Mouse (Mus musculus) MEL (cell line): ENCODE measurements around the gene Dcdc2a. TPM values are rescaled to one million over a fixed set of nuclear protein-coding genes. Genes with fewer than 3 reads are reported as not detected.

Source experiments
- DNase-seq: peaks from one replicate; pipeline ENCODE4 v3.0.0; 2011; ENCODE audit warnings: low read depth, low spot score
- H3K27ac ChIP-seq: 2 replicates; pipeline ENCODE4 v1.5.1; 2012; ENCODE audit warnings: low read depth, mild to moderate bottlenecking, control low read depth, low read length, moderate library complexity; ENCODE audit not compliant: control insufficient read depth
- H3K27me3 ChIP-seq, 2 experiments: fragments of 150-350 bp in 1 of 2; sonication (generic) in 1 of 2; 2 replicates each; pipeline ENCODE4 v1.6.1; 2012; ENCODE audit warnings: low read length in 2 of 2, mild to moderate bottlenecking in 2 of 2, improper control_type of control experiment in 1 of 2, moderate library complexity in 1 of 2; ENCODE audit not compliant: insufficient read depth in 2 of 2, control insufficient read depth in 1 of 2
- H3K36me3 ChIP-seq, 2 experiments: 2 replicates each; pipeline ENCODE4 v1.6.1; 2012 to 2014; ENCODE audit warnings: low read length in 2 of 2, improper control_type of control experiment in 1 of 2, inconsistent platforms in 1 of 2, mild to moderate bottlenecking in 1 of 2; ENCODE audit not compliant: insufficient read depth in 2 of 2, control insufficient read depth in 1 of 2
- H3K4me1 ChIP-seq, 2 experiments: fragments of 150-350 bp in 1 of 2; sonication (generic) in 1 of 2; 2 replicates each; pipeline ENCODE4 v1.6.1; 2012; ENCODE audit warnings: low read length in 2 of 2, improper control_type of control experiment in 1 of 2, mild to moderate bottlenecking in 1 of 2; ENCODE audit not compliant: insufficient read depth in 2 of 2, control insufficient read depth in 1 of 2
- H3K4me3 ChIP-seq, 2 experiments: fragments of 150-350 bp in 1 of 2; sonication (generic) in 1 of 2; 2 replicates each; pipeline ENCODE4 v1.5.1; 2012; ENCODE audit warnings: low read depth in 2 of 2, low read length in 2 of 2, mild to moderate bottlenecking in 2 of 2, moderate library complexity in 2 of 2, control low read depth in 1 of 2, improper control_type of control experiment in 1 of 2; ENCODE audit not compliant: control insufficient read depth in 1 of 2, insufficient read depth in 1 of 2
- H3K79me2 ChIP-seq: 2 replicates; pipeline ENCODE4 v1.6.1; 2012; ENCODE audit warnings: mild to moderate bottlenecking, low read length, moderate library complexity; ENCODE audit not compliant: control insufficient read depth, poor library complexity, insufficient read depth
- H3K9ac ChIP-seq: 2 replicates; pipeline ENCODE4 v1.6.1; 2012; ENCODE audit warnings: low read depth, mild to moderate bottlenecking, control low read depth, low read length, moderate library complexity; ENCODE audit not compliant: control insufficient read depth, poor library complexity, severe bottlenecking
- H3K9me3 ChIP-seq: fragments of 150-350 bp; sonication (generic); replicated peaks from 2 replicates; pipeline ENCODE4 v1.6.1; 2012; ENCODE audit warnings: mild to moderate bottlenecking, low read length, improper control_type of control experiment, moderate library complexity; ENCODE audit not compliant: insufficient read depth
- CHD2 ChIP-seq: IDR thresholded peaks from 2 replicates; pipeline ENCODE4 v1.6.1; 2011; ENCODE audit warnings: low read length, improper control_type of control experiment
- CTCF ChIP-seq, 3 experiments: IDR thresholded peaks in 2 of 3; conservative IDR thresholded peaks in 1 of 3; 2 replicates each; pipeline ENCODE4 v1.5.1; 2011 to 2012; ENCODE audit warnings: low read length in 3 of 3, low read depth in 2 of 3, mild to moderate bottlenecking in 2 of 3, improper control_type of control experiment in 1 of 3, inconsistent platforms in 1 of 3, mixed read lengths in 1 of 3, moderate library complexity in 1 of 3; ENCODE audit not compliant: control insufficient read depth in 1 of 3, insufficient read depth in 1 of 3, poor library complexity in 1 of 3, severe bottlenecking in 1 of 3
- EP300 ChIP-seq, 2 experiments: IDR thresholded peaks; 2 replicates each; pipeline ENCODE4 v1.6.1; 2011; ENCODE audit warnings: improper control_type of control experiment in 2 of 2, low read length in 2 of 2, low read depth in 1 of 2, mild to moderate bottlenecking in 1 of 2
- GABPA ChIP-seq: IDR thresholded peaks from 2 replicates; pipeline ENCODE4 v1.6.1; 2012; ENCODE audit warnings: low read depth, mild to moderate bottlenecking, inconsistent platforms, low read length, improper control_type of control experiment, moderate library complexity
- HCFC1 ChIP-seq: IDR thresholded peaks from 2 replicates; pipeline ENCODE4 v1.6.1; 2012; ENCODE audit warnings: low read depth, mild to moderate bottlenecking, inconsistent platforms, low read length, improper control_type of control experiment, moderate library complexity
- JUND ChIP-seq: IDR thresholded peaks from 2 replicates; pipeline ENCODE4 v1.6.1; 2011; ENCODE audit warnings: low read depth, mild to moderate bottlenecking, improper control_type of control experiment, low read length
- MAFK ChIP-seq: IDR thresholded peaks from 2 replicates; pipeline ENCODE4 v1.6.1; 2011; ENCODE audit warnings: low read depth, mild to moderate bottlenecking, low read length, improper control_type of control experiment, borderline replicate concordance
- MAZ ChIP-seq: IDR thresholded peaks from 2 replicates; pipeline ENCODE4 v1.6.1; 2012; ENCODE audit warnings: low read depth, mild to moderate bottlenecking, inconsistent platforms, low read length, improper control_type of control experiment
- MEF2A ChIP-seq: IDR thresholded peaks from 2 replicates; pipeline ENCODE4 v1.6.1; 2014; ENCODE audit warnings: low read depth, mild to moderate bottlenecking, inconsistent platforms, low read length, improper control_type of control experiment; ENCODE audit not compliant: poor library complexity, insufficient replicate concordance, severe bottlenecking; ENCODE audit errors: extremely low read depth
- MYC ChIP-seq: IDR thresholded peaks from 2 replicates; pipeline ENCODE4 v1.6.1; 2011; ENCODE audit warnings: low read depth, mild to moderate bottlenecking, low read length, improper control_type of control experiment, moderate library complexity
- NRF1 ChIP-seq: IDR thresholded peaks from 2 replicates; pipeline ENCODE4 v1.6.1; 2014; ENCODE audit warnings: low read depth, mild to moderate bottlenecking, inconsistent platforms, low read length, improper control_type of control experiment, moderate library complexity; ENCODE audit not compliant: poor library complexity, insufficient read depth, severe bottlenecking
- POLR2A ChIP-seq, 2 experiments: IDR thresholded peaks; 2 replicates each; pipeline ENCODE4 v1.6.1; 2011 to 2012; ENCODE audit warnings: low read length in 2 of 2, mild to moderate bottlenecking in 2 of 2, control low read depth in 1 of 2, improper control_type of control experiment in 1 of 2, low read depth in 1 of 2, moderate library complexity in 1 of 2; ENCODE audit not compliant: control insufficient read depth in 1 of 2, insufficient read depth in 1 of 2, poor library complexity in 1 of 2
- POLR2AphosphoS5 ChIP-seq: IDR thresholded peaks from 2 replicates; pipeline ENCODE4 v1.6.1; 2012; ENCODE audit warnings: low read depth, borderline replicate concordance, mild to moderate bottlenecking, inconsistent platforms, low read length, moderate library complexity, mixed read lengths
- RAD21 ChIP-seq: IDR thresholded peaks from 2 replicates; pipeline ENCODE4 v1.6.1; 2011; ENCODE audit warnings: mild to moderate bottlenecking, low read depth, low read length, improper control_type of control experiment
- RCOR1 ChIP-seq: IDR thresholded peaks from 2 replicates; pipeline ENCODE4 v1.6.1; 2012; ENCODE audit warnings: low read depth, mild to moderate bottlenecking, inconsistent platforms, low read length, improper control_type of control experiment
- SIN3A ChIP-seq: IDR thresholded peaks from 2 replicates; pipeline ENCODE4 v1.6.1; 2012; ENCODE audit warnings: low read length, improper control_type of control experiment, inconsistent platforms
- UBTF ChIP-seq: IDR thresholded peaks from 2 replicates; pipeline ENCODE4 v1.6.1; 2012; ENCODE audit warnings: low read depth, mild to moderate bottlenecking, inconsistent platforms, low read length, improper control_type of control experiment, moderate library complexity, borderline replicate concordance; ENCODE audit not compliant: insufficient read depth
- USF2 ChIP-seq, 2 experiments: IDR thresholded peaks; 2 replicates each; pipeline ENCODE4 v1.6.1; 2011 to 2012; ENCODE audit warnings: improper control_type of control experiment in 2 of 2, low read length in 2 of 2, borderline replicate concordance in 1 of 2, inconsistent platforms in 1 of 2, low read depth in 1 of 2, mild to moderate bottlenecking in 1 of 2; ENCODE audit not compliant: insufficient read depth in 1 of 2
- ZC3H11A ChIP-seq: IDR thresholded peaks from 2 replicates; pipeline ENCODE4 v1.6.1; 2012; ENCODE audit warnings: low read depth, mild to moderate bottlenecking, inconsistent platforms, low read length, improper control_type of control experiment
- ZKSCAN1 ChIP-seq: IDR thresholded peaks from 2 replicates; pipeline ENCODE4 v1.6.1; 2012; ENCODE audit warnings: low read depth, mild to moderate bottlenecking, inconsistent platforms, low read length, improper control_type of control experiment, moderate library complexity
- ZMIZ1 ChIP-seq: IDR thresholded peaks from 2 replicates; pipeline ENCODE4 v1.6.1; 2012; ENCODE audit warnings: low read depth, mild to moderate bottlenecking, inconsistent platforms, low read length, improper control_type of control experiment, moderate library complexity
- ZNF384 ChIP-seq: IDR thresholded peaks from 2 replicates; pipeline ENCODE4 v1.6.1; 2012; ENCODE audit warnings: low read depth, mild to moderate bottlenecking, inconsistent platforms, low read length, improper control_type of control experiment
- polyA plus RNA-seq, 2 experiments: library from polyadenylated mRNA; stranded (reverse) in 1 of 2; unstranded in 1 of 2; fragments of >175 nt in 1 of 2; fragments of >200 nt in 1 of 2; gene quantifications; 2 replicates each; pipeline versions ENCODE4 v1.2.1 to v1.2.4; 2012; ENCODE audit warnings: low replicate concordance in 2 of 2, low read depth in 1 of 2; ENCODE audit not compliant: insufficient read length in 2 of 2, insufficient read depth in 1 of 2, missing spikeins in 1 of 2
- total RNA-seq: library from RNA; depleted of rRNA; stranded (reverse); fragments of 300-350 nt; gene quantifications from 2 replicates; pipeline ENCODE4 v1.2.3, GENCODE M21; 2012

Dcdc2a gene
- total and polyA plus RNA-seq, 3 experiments, result not detected

- H3K4me1 ChIP-seq, result no peaks in the 10 kb centered on the region
- H3K27ac ChIP-seq, result no peak overlapping the region
- no peaks in the 10 kb centered on the region for H3K36me3 ChIP-seq
- no peaks in the 10 kb centered on the region for H3K9me3 ChIP-seq
- H3K79me2 ChIP-seq, result no peaks in the 10 kb centered on the region
- no peak overlapping the region for H3K9ac ChIP-seq
- H3K27me3 ChIP-seq, result no peaks in the 10 kb centered on the region; a peak in 2 of 4 replicates
- DNase-seq, result no peak
- no peak for TF ChIP-seq RAD21
- no peak for TF ChIP-seq CTCF (IDR thresholded peaks at IDR 0.05 in 2 of 3, conservative IDR thresholded peaks at IDR 0.05 in 1 of 3; ENCODE audit: control insufficient read depth in 1 of 3, insufficient read depth in 1 of 3, low read depth in 2 of 3, low read length in 3 of 3, poor library complexity in 1 of 3, severe bottlenecking in 1 of 3)
- TF ChIP-seq EP300 (IDR thresholded peaks at IDR 0.05; ENCODE audit: low read depth in 1 of 2, low read length in 2 of 2), result no peak
- no peak for TF ChIP-seq POLR2AphosphoS5
- no peak for TF ChIP-seq RCOR1
- TF ChIP-seq ZMIZ1, result no peak
- no peak for TF ChIP-seq USF2 (IDR thresholded peaks at IDR 0.05; ENCODE audit: borderline replicate concordance in 1 of 2, insufficient read depth in 1 of 2, low read depth in 1 of 2, low read length in 2 of 2)
- no peak for TF ChIP-seq UBTF
- TF ChIP-seq MAFK, result no peak
- no peak for TF ChIP-seq ZNF384
- H3K4me3 ChIP-seq, result no peak overlapping the region
These were observed 15.0 kb downstream of the Dcdc2a start for GRCm38 (mm10) chr13:25070791-25071190.

- no peak for TF ChIP-seq POLR2A (IDR thresholded peaks at IDR 0.05; ENCODE audit: control insufficient read depth in 1 of 2, insufficient read depth in 1 of 2, low read depth in 1 of 2, low read length in 2 of 2, poor library complexity in 1 of 2)
- TF ChIP-seq MEF2A, result no peak
- no peak for TF ChIP-seq RCOR1
- no peak for TF ChIP-seq POLR2AphosphoS5
- no peak for TF ChIP-seq USF2 (IDR thresholded peaks at IDR 0.05; ENCODE audit: borderline replicate concordance in 1 of 2, insufficient read depth in 1 of 2, low read depth in 1 of 2, low read length in 2 of 2)
- TF ChIP-seq MYC, result no peak
- no peak for TF ChIP-seq HCFC1
- no peak for TF ChIP-seq UBTF
- no peak for TF ChIP-seq ZC3H11A
- no peak for TF ChIP-seq SIN3A
- TF ChIP-seq EP300 (IDR thresholded peaks at IDR 0.05; ENCODE audit: low read depth in 1 of 2, low read length in 2 of 2), result no peak
- TF ChIP-seq NRF1, result no peak
- no peak for TF ChIP-seq MAZ
- no peak for TF ChIP-seq GABPA
- TF ChIP-seq CHD2, result no peak
- TF ChIP-seq ZKSCAN1, result no peak
- TF ChIP-seq ZNF384, result no peak
- TF ChIP-seq JUND, result no peak
- no peaks in the 10 kb centered on the region for H3K36me3 ChIP-seq
- no peaks in the 10 kb centered on the region for H3K4me1 ChIP-seq
- DNase-seq, result no peak
- H3K27ac ChIP-seq, result no peak overlapping the region
- H3K27me3 ChIP-seq, result no peaks in the 10 kb centered on the region; a peak in 2 of 4 replicates
- H3K79me2 ChIP-seq, result no peaks in the 10 kb centered on the region
- H3K9me3 ChIP-seq, result no peaks in the 10 kb centered on the region
- H3K9ac ChIP-seq, result no peak overlapping the region
- no peak overlapping the region for H3K4me3 ChIP-seq
These were observed 21.5 kb downstream of the Dcdc2a start for GRCm38 (mm10) chr13:25077262-25077661.
